Mouse (Mus musculus) thymus, postnatal 10 days (tissue): Measurements from ENCODE around the gene Mrtfb.

ENCODE experiments used
- DNase-seq, 2 experiments: peaks; one replicate each; pipeline ENCODE4 v3.0.0; 2021; ENCODE audit warnings: low spot score in 2 of 2

The Mrtfb gene

GRCm38 (mm10) chr16:13255855-13256635 is at the start of gene Mrtfb:
TSS of gene Mrtfb (plus strand) at chr16:13256481.
- peak; percentile 80 to 92 for DNase-seq

- no peak for DNase-seq
Observed at GRCm38 (mm10) chr16:13207649-13208048, 48.6 kb upstream of the Mrtfb start.

- DNase-seq, result no peak
Observed at GRCm38 (mm10) chr16:13208087-13208486, 48.2 kb upstream of the Mrtfb start.

- DNase-seq, result no peak
Observed at GRCm38 (mm10) chr16:13212781-13213180, 43.5 kb upstream of the Mrtfb start.

- no peak for DNase-seq
Observed at GRCm38 (mm10) chr16:13216116-13216952, 39.9 kb upstream of the Mrtfb start.

GRCm38 (mm10) chr16:13217951-13218350 is 38.3 kb upstream of the Mrtfb start:
- no peak for DNase-seq

GRCm38 (mm10) chr16:13221475-13221874 is 34.8 kb upstream of the Mrtfb start:
- DNase-seq, result no peak

GRCm38 (mm10) chr16:13232043-13232442 is 24.2 kb upstream of the Mrtfb start:
- DNase-seq, result no peak

- DNase-seq, result no peak
Observed at GRCm38 (mm10) chr16:13232912-13233802, 23.1 kb upstream of the Mrtfb start.

GRCm38 (mm10) chr16:13239039-13239438 is 17.2 kb upstream of the Mrtfb start:
- DNase-seq, result no peak

- DNase-seq, result no peak
Observed at GRCm38 (mm10) chr16:13239544-13239943, 16.7 kb upstream of the Mrtfb start.

GRCm38 (mm10) chr16:13240326-13240725 is 16.0 kb upstream of the Mrtfb start:
- no peak for DNase-seq

GRCm38 (mm10) chr16:13245658-13246057 is 10.6 kb upstream of the Mrtfb start:
- DNase-seq, result no peak

- DNase-seq, result no peak
Observed at GRCm38 (mm10) chr16:13246855-13247254, 9.4 kb upstream of the Mrtfb start.

GRCm38 (mm10) chr16:13250061-13250460 is 6.2 kb upstream of the Mrtfb start:
- no peak for DNase-seq

GRCm38 (mm10) chr16:13256667-13257527 is 616 bp downstream of the Mrtfb start:
- peak; percentile 33 to 38 for DNase-seq

GRCm38 (mm10) chr16:13257528-13257835 is 1.2 kb downstream of the Mrtfb start:
- DNase-seq, result no peak

- DNase-seq, result no peak
Observed at GRCm38 (mm10) chr16:13259026-13259425, 2.7 kb downstream of the Mrtfb start.

- DNase-seq, result no peak
Observed at GRCm38 (mm10) chr16:13266312-13266711, 10.0 kb downstream of the Mrtfb start.

- DNase-seq, result no peak
Observed at GRCm38 (mm10) chr16:13267350-13267904, 11.1 kb downstream of the Mrtfb start.

GRCm38 (mm10) chr16:13269426-13269825 is 13.1 kb downstream of the Mrtfb start:
- DNase-seq, result no peak
